Mouse (Mus musculus) MEL (cell line): ENCODE data around the gene Spag7. TPM values are rescaled to one million over a fixed set of nuclear protein-coding genes. Genes with fewer than 3 reads are reported as not detected.

Source experiments
- DNase-seq: peaks from one replicate; pipeline ENCODE4 v3.0.0; 2011; ENCODE audit warnings: low read depth, low spot score
- H3K27ac ChIP-seq: 2 replicates; pipeline ENCODE4 v1.5.1; 2012; ENCODE audit warnings: low read depth, mild to moderate bottlenecking, control low read depth, low read length, moderate library complexity; ENCODE audit not compliant: control insufficient read depth
- H3K27me3 ChIP-seq, 2 experiments: fragments of 150-350 bp in 1 of 2; sonication (generic) in 1 of 2; 2 replicates each; pipeline ENCODE4 v1.6.1; 2012; ENCODE audit warnings: low read length in 2 of 2, mild to moderate bottlenecking in 2 of 2, improper control_type of control experiment in 1 of 2, moderate library complexity in 1 of 2; ENCODE audit not compliant: insufficient read depth in 2 of 2, control insufficient read depth in 1 of 2
- H3K36me3 ChIP-seq, 2 experiments: 2 replicates each; pipeline ENCODE4 v1.6.1; 2012 to 2014; ENCODE audit warnings: low read length in 2 of 2, improper control_type of control experiment in 1 of 2, inconsistent platforms in 1 of 2, mild to moderate bottlenecking in 1 of 2; ENCODE audit not compliant: insufficient read depth in 2 of 2, control insufficient read depth in 1 of 2
- H3K4me1 ChIP-seq, 2 experiments: fragments of 150-350 bp in 1 of 2; sonication (generic) in 1 of 2; 2 replicates each; pipeline ENCODE4 v1.6.1; 2012; ENCODE audit warnings: low read length in 2 of 2, improper control_type of control experiment in 1 of 2, mild to moderate bottlenecking in 1 of 2; ENCODE audit not compliant: insufficient read depth in 2 of 2, control insufficient read depth in 1 of 2
- H3K4me3 ChIP-seq, 2 experiments: fragments of 150-350 bp in 1 of 2; sonication (generic) in 1 of 2; 2 replicates each; pipeline ENCODE4 v1.5.1; 2012; ENCODE audit warnings: low read depth in 2 of 2, low read length in 2 of 2, mild to moderate bottlenecking in 2 of 2, moderate library complexity in 2 of 2, control low read depth in 1 of 2, improper control_type of control experiment in 1 of 2; ENCODE audit not compliant: control insufficient read depth in 1 of 2, insufficient read depth in 1 of 2
- H3K79me2 ChIP-seq: 2 replicates; pipeline ENCODE4 v1.6.1; 2012; ENCODE audit warnings: mild to moderate bottlenecking, low read length, moderate library complexity; ENCODE audit not compliant: control insufficient read depth, poor library complexity, insufficient read depth
- H3K9ac ChIP-seq: 2 replicates; pipeline ENCODE4 v1.6.1; 2012; ENCODE audit warnings: low read depth, mild to moderate bottlenecking, control low read depth, low read length, moderate library complexity; ENCODE audit not compliant: control insufficient read depth, poor library complexity, severe bottlenecking
- H3K9me3 ChIP-seq: fragments of 150-350 bp; sonication (generic); replicated peaks from 2 replicates; pipeline ENCODE4 v1.6.1; 2012; ENCODE audit warnings: mild to moderate bottlenecking, low read length, improper control_type of control experiment, moderate library complexity; ENCODE audit not compliant: insufficient read depth
- BHLHE40 ChIP-seq: IDR thresholded peaks from 2 replicates; pipeline ENCODE4 v1.6.1; 2012; ENCODE audit warnings: low read depth, mild to moderate bottlenecking, inconsistent platforms, low read length, improper control_type of control experiment, borderline replicate concordance
- CHD2 ChIP-seq: IDR thresholded peaks from 2 replicates; pipeline ENCODE4 v1.6.1; 2011; ENCODE audit warnings: low read length, improper control_type of control experiment
- CTCF ChIP-seq, 3 experiments: IDR thresholded peaks in 2 of 3; conservative IDR thresholded peaks in 1 of 3; 2 replicates each; pipeline ENCODE4 v1.5.1; 2011 to 2012; ENCODE audit warnings: low read length in 3 of 3, low read depth in 2 of 3, mild to moderate bottlenecking in 2 of 3, improper control_type of control experiment in 1 of 3, inconsistent platforms in 1 of 3, mixed read lengths in 1 of 3, moderate library complexity in 1 of 3; ENCODE audit not compliant: control insufficient read depth in 1 of 3, insufficient read depth in 1 of 3, poor library complexity in 1 of 3, severe bottlenecking in 1 of 3
- E2F4 ChIP-seq: IDR thresholded peaks from 2 replicates; pipeline ENCODE4 v1.6.1; 2011; ENCODE audit warnings: low read depth, low read length, improper control_type of control experiment, borderline replicate concordance
- ELF1 ChIP-seq: IDR thresholded peaks from 2 replicates; pipeline ENCODE4 v1.6.1; 2014; ENCODE audit warnings: low read depth, mild to moderate bottlenecking, inconsistent platforms, low read length, improper control_type of control experiment, moderate library complexity
- EP300 ChIP-seq, 2 experiments: IDR thresholded peaks; 2 replicates each; pipeline ENCODE4 v1.6.1; 2011; ENCODE audit warnings: improper control_type of control experiment in 2 of 2, low read length in 2 of 2, low read depth in 1 of 2, mild to moderate bottlenecking in 1 of 2
- ETS1 ChIP-seq: IDR thresholded peaks from 2 replicates; pipeline ENCODE4 v1.6.1; 2012; ENCODE audit warnings: low read depth, mild to moderate bottlenecking, inconsistent platforms, low read length, improper control_type of control experiment, moderate library complexity
- GABPA ChIP-seq: IDR thresholded peaks from 2 replicates; pipeline ENCODE4 v1.6.1; 2012; ENCODE audit warnings: low read depth, mild to moderate bottlenecking, inconsistent platforms, low read length, improper control_type of control experiment, moderate library complexity
- GATA1 ChIP-seq: IDR thresholded peaks from 2 replicates; pipeline ENCODE4 v1.6.1; 2011; ENCODE audit warnings: low read depth, low read length, improper control_type of control experiment
- HCFC1 ChIP-seq: IDR thresholded peaks from 2 replicates; pipeline ENCODE4 v1.6.1; 2012; ENCODE audit warnings: low read depth, mild to moderate bottlenecking, inconsistent platforms, low read length, improper control_type of control experiment, moderate library complexity
- JUND ChIP-seq: IDR thresholded peaks from 2 replicates; pipeline ENCODE4 v1.6.1; 2011; ENCODE audit warnings: low read depth, mild to moderate bottlenecking, improper control_type of control experiment, low read length
- KAT2A ChIP-seq: conservative IDR thresholded peaks from 2 replicates; pipeline ENCODE4 v1.6.1; 2012; ENCODE audit warnings: low read depth, low read length, improper control_type of control experiment, inconsistent platforms
- MAZ ChIP-seq: IDR thresholded peaks from 2 replicates; pipeline ENCODE4 v1.6.1; 2012; ENCODE audit warnings: low read depth, mild to moderate bottlenecking, inconsistent platforms, low read length, improper control_type of control experiment
- MEF2A ChIP-seq: IDR thresholded peaks from 2 replicates; pipeline ENCODE4 v1.6.1; 2014; ENCODE audit warnings: low read depth, mild to moderate bottlenecking, inconsistent platforms, low read length, improper control_type of control experiment; ENCODE audit not compliant: poor library complexity, insufficient replicate concordance, severe bottlenecking; ENCODE audit errors: extremely low read depth
- MXI1 ChIP-seq: IDR thresholded peaks from 2 replicates; pipeline ENCODE4 v1.6.1; 2011; ENCODE audit warnings: mild to moderate bottlenecking, low read depth, low read length, improper control_type of control experiment
- MYB ChIP-seq: IDR thresholded peaks from 2 replicates; pipeline ENCODE4 v1.6.1; 2011; ENCODE audit warnings: mild to moderate bottlenecking, low read depth, low read length, improper control_type of control experiment
- MYC ChIP-seq: IDR thresholded peaks from 2 replicates; pipeline ENCODE4 v1.6.1; 2011; ENCODE audit warnings: low read depth, mild to moderate bottlenecking, low read length, improper control_type of control experiment, moderate library complexity
- NELFE ChIP-seq: IDR thresholded peaks from 2 replicates; pipeline ENCODE4 v1.6.1; 2011; ENCODE audit warnings: low read depth, low read length, improper control_type of control experiment
- POLR2AphosphoS2 ChIP-seq: IDR thresholded peaks from 2 replicates; pipeline ENCODE4 v1.6.1; 2011; ENCODE audit warnings: low read length, improper control_type of control experiment
- POLR2AphosphoS5 ChIP-seq: IDR thresholded peaks from 2 replicates; pipeline ENCODE4 v1.6.1; 2012; ENCODE audit warnings: low read depth, borderline replicate concordance, mild to moderate bottlenecking, inconsistent platforms, low read length, moderate library complexity, mixed read lengths
- RCOR1 ChIP-seq: IDR thresholded peaks from 2 replicates; pipeline ENCODE4 v1.6.1; 2012; ENCODE audit warnings: low read depth, mild to moderate bottlenecking, inconsistent platforms, low read length, improper control_type of control experiment
- SIN3A ChIP-seq: IDR thresholded peaks from 2 replicates; pipeline ENCODE4 v1.6.1; 2012; ENCODE audit warnings: low read length, improper control_type of control experiment, inconsistent platforms
- SMC3 ChIP-seq: IDR thresholded peaks from 2 replicates; pipeline ENCODE4 v1.6.1; 2011; ENCODE audit warnings: low read depth, low read length, improper control_type of control experiment
- TBP ChIP-seq: IDR thresholded peaks from 2 replicates; pipeline ENCODE4 v1.8.0; 2011; ENCODE audit warnings: low read depth, low read length, improper control_type of control experiment
- TCF12 ChIP-seq: IDR thresholded peaks from 2 replicates; pipeline ENCODE4 v1.6.1; 2014; ENCODE audit warnings: low read depth, mild to moderate bottlenecking, inconsistent platforms, low read length, improper control_type of control experiment, moderate library complexity
- UBTF ChIP-seq: IDR thresholded peaks from 2 replicates; pipeline ENCODE4 v1.6.1; 2012; ENCODE audit warnings: low read depth, mild to moderate bottlenecking, inconsistent platforms, low read length, improper control_type of control experiment, moderate library complexity, borderline replicate concordance; ENCODE audit not compliant: insufficient read depth
- USF1 ChIP-seq: IDR thresholded peaks from 2 replicates; pipeline ENCODE4 v1.6.1; 2014; ENCODE audit warnings: low read depth, mild to moderate bottlenecking, inconsistent platforms, low read length, improper control_type of control experiment, moderate library complexity
- ZC3H11A ChIP-seq: IDR thresholded peaks from 2 replicates; pipeline ENCODE4 v1.6.1; 2012; ENCODE audit warnings: low read depth, mild to moderate bottlenecking, inconsistent platforms, low read length, improper control_type of control experiment
- ZMIZ1 ChIP-seq: IDR thresholded peaks from 2 replicates; pipeline ENCODE4 v1.6.1; 2012; ENCODE audit warnings: low read depth, mild to moderate bottlenecking, inconsistent platforms, low read length, improper control_type of control experiment, moderate library complexity
- ZNF384 ChIP-seq: IDR thresholded peaks from 2 replicates; pipeline ENCODE4 v1.6.1; 2012; ENCODE audit warnings: low read depth, mild to moderate bottlenecking, inconsistent platforms, low read length, improper control_type of control experiment
- polyA plus RNA-seq, 2 experiments: library from polyadenylated mRNA; stranded (reverse) in 1 of 2; unstranded in 1 of 2; fragments of >175 nt in 1 of 2; fragments of >200 nt in 1 of 2; gene quantifications; 2 replicates each; pipeline versions ENCODE4 v1.2.1 to v1.2.4; 2012; ENCODE audit warnings: low replicate concordance in 2 of 2, low read depth in 1 of 2; ENCODE audit not compliant: insufficient read length in 2 of 2, insufficient read depth in 1 of 2, missing spikeins in 1 of 2
- total RNA-seq: library from RNA; depleted of rRNA; stranded (reverse); fragments of 300-350 nt; gene quantifications from 2 replicates; pipeline ENCODE4 v1.2.3, GENCODE M21; 2012

Gene Spag7
- total and polyA plus RNA-seq, 3 experiments, result 76.4 to 99.6 TPM; not detected in 1

GRCm38 (mm10) chr11:70654198-70654922 lies 14.9 kb downstream of the Spag7 start, which contains the start of gene Pfn1 (continued):
- TF ChIP-seq ETS1 (peak; percentile 69), KAT2A (no peak), TBP (peak; percentile 69; the same call in 1 of the 2 replicates), MEF2A (no peak), MYC (no peak; the same call in 1 of the 2 replicates), EP300 (IDR thresholded peaks at IDR 0.05; ENCODE audit: low read depth in 1 of 2, low read length in 2 of 2) (no peak; a peak in 3 of 4 replicates), RCOR1 (no peak), SMC3 (no peak), MAZ (peak; percentile 99), USF1 (no peak; the same call in 1 of the 2 replicates), NELFE (peak; percentile 96), ZNF384 (peak; percentile 74; the same call in 1 of the 2 replicates), POLR2AphosphoS2 (peak; percentile 89; the same call in 1 of the 2 replicates), POLR2AphosphoS5 (peak; percentile 74; the same call in 1 of the 2 replicates), GABPA (no peak), MYB (no peak), ZC3H11A (no peak), MXI1 (no peak), ZMIZ1 (peak; percentile 98)
- TF ChIP-seq, all 39 proteins: peak for 15

- DNase-seq, result peak; percentile 84
- Histone ChIP-seq H3K27me3 (no peaks in the 10 kb centered on the region), H3K4me3 (peak overlapping the region; percentile 96 to 98), H3K9me3 (no peaks in the 10 kb centered on the region), H3K9ac (peak overlapping the region; percentile 99), H3K36me3 (peaks cover 17 to 51% of the 10 kb centered on the region in 2 experiments), H3K4me1 (peaks cover 13 to 54% of the 10 kb centered on the region in 2 experiments), H3K27ac (peak overlapping the region; percentile 97), H3K79me2 (peaks cover 67% of the 10 kb centered on the region)
- TF ChIP-seq UBTF, result 0 out of 2 replicates have a peak, but pooled peaks have one; percentile 56
- peak in 1 of 2 experiments; percentile 19; a peak in 1 of 4 replicates for TF ChIP-seq EP300 (IDR thresholded peaks at IDR 0.05; ENCODE audit: low read depth in 1 of 2, low read length in 2 of 2)
- TF ChIP-seq ETS1, result peak; percentile 4; the same call in 1 of the 2 replicates
- TF ChIP-seq E2F4, result no peak
- TF ChIP-seq MYC, result no peak
- 0 out of 2 replicates have a peak, but pooled peaks have one; percentile 13 for TF ChIP-seq USF1
- no peak for TF ChIP-seq CHD2
- TF ChIP-seq TCF12, result peak; percentile 38
- TF ChIP-seq GABPA, result no peak
- TF ChIP-seq ELF1, result peak; percentile 84
- TF ChIP-seq GATA1, result no peak
- no peak; the same call in 1 of the 2 replicates for TF ChIP-seq POLR2AphosphoS5
- no peak for TF ChIP-seq CTCF (IDR thresholded peaks at IDR 0.05 in 2 of 3, conservative IDR thresholded peaks at IDR 0.05 in 1 of 3; ENCODE audit: control insufficient read depth in 1 of 3, insufficient read depth in 1 of 3, low read depth in 2 of 3, low read length in 3 of 3, poor library complexity in 1 of 3, severe bottlenecking in 1 of 3)
- TF ChIP-seq ZC3H11A, result no peak
- TF ChIP-seq SIN3A, result peak; percentile 61; the same call in 1 of the 2 replicates
- TF ChIP-seq NELFE, result no peak; the same call in 1 of the 2 replicates
- TF ChIP-seq BHLHE40, result peak; percentile 68
- no peak for TF ChIP-seq JUND
- TF ChIP-seq HCFC1, result peak; percentile 36; the same call in 1 of the 2 replicates
Observed at GRCm38 (mm10) chr11:70653345-70654197, 15.6 kb downstream of the Spag7 start.
